Mouse (Mus musculus) activated CD4-positive, CD25-positive, alpha-beta regulatory T cell, adult 9 weeks (primary cell): ENCODE measurements around the gene Ly6g6c. TPM values are rescaled to one million over a fixed set of nuclear protein-coding genes. Genes with fewer than 3 reads are reported as not detected.

Experiments
- polyA plus RNA-seq: library from polyadenylated mRNA; unstranded; fragments of 100-300 nt; shearing (Covaris generic); gene quantifications from one replicate; pipeline ENCODE4 v1.2.1, GENCODE M21; 2017

Ly6g6c gene
- polyA plus RNA-seq, result not detected

DNA sequence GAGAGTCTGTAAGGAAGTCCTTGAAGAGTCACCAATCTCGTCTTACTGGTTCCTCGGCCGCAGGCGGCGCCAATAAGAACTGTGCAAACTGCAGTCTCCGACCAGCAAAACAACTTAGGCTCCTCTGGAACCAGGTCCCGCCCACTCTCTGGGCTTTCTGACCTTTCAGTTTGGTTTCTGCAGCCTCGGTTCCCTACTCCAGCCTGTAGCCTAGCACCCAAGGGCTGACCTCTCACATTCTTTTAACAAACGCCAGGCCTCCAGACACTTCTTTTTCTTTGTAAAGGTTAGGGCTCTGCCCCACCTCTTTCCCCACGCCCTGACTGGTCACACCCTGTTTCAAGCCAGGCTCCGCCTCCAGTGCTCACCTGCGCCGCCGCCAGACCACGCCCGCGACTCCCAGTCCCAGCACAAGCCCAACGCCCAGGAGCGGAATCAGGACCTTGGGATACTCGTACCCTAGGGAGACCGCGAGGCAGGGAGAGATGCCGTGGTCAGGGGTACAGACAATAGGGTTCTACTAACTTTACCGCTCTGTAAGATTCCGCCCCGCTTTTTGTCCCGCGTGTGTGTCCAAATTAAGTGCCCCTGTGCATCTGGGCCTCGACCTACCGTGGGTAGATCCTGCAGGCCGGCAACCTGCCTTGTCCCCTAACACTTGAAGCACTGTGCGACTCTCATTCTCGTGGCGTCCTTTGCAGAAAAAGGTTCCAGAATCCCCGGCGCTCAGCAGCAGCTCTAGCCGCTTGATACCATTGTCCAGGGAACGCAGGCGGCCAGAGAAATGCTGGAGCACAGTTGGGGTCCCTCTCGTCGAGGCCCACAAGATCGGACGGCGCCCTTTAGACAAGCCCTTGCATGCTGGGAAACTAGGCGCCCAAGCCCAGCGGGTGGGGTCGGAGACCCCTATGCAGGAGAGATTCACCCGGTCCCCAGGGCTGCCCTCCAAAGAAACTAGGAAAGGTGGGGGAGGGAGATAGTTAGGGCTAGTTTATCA lies at the start of gene Ly6g6c:
Gene Ly6g6c (plus strand): TSS at position 438 of the 997 bp plus-strand sequence.

DNA sequence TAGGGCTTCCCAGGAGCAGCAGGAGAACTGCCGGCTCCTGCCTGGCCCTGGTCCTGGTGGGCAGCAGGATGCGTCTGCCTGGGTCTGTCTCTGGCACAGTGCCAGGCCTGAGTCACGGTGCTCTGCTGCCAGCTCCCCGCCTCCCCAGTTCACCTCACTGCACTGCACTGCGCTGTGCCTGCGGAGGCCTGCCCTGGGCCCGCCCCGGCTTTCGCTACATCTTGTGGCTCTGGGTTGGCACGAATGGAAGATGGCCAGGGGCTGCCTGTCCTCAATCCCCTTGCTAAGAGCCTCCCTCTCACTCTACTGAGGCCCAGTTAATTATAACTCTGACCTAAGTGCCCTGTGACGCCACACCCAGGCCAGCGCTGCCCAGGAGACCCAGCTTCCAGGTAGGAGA lies 48.8 kb upstream of the Ly6g6c start, which contains the start of gene Vwa7:
Gene Vwa7 (plus strand): TSS at position 204 of the 400 bp plus-strand sequence.

DNA sequence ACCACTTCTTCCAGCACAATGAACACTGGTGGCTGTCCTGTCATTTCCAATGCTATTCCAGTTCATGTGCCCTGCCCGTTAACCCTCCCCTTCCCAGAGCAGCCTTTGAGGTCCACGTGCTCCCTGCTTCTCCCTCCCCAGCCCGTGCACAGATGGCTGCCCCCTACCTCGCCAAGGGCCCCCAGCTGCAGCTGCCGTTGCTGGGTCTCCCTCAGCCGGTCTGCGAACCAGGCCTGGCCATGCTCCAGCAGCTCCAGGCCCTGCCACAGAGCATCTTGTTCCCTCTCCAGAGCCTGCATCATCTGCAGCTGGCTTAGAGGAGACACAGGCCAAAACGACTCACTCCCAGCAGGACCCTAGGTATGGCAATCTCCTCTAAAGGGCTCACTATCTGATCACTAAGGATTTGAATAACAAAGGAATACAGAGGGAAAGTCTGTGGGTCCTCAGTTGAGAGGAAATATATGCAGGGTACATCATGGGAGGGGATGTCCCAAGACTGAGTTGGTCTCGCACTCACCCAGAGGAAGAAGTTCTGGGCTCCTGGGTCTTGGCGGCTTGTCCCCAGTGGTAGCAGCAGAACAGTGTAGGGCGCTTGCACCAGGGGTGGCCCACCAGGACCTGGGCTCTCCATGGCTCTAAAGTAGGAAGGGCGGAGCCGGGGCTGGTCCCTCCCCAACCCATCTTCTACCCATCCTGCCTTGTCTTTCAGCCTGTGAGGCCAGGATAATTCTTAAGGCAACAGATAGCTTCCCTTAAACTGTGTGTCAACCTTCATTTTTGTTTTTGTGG lies 37.7 kb upstream of the Ly6g6c start, which contains the start of gene Sapcd1:
Gene Sapcd1 (minus strand): TSS at position 740 of the 792 bp plus-strand sequence.

DNA sequence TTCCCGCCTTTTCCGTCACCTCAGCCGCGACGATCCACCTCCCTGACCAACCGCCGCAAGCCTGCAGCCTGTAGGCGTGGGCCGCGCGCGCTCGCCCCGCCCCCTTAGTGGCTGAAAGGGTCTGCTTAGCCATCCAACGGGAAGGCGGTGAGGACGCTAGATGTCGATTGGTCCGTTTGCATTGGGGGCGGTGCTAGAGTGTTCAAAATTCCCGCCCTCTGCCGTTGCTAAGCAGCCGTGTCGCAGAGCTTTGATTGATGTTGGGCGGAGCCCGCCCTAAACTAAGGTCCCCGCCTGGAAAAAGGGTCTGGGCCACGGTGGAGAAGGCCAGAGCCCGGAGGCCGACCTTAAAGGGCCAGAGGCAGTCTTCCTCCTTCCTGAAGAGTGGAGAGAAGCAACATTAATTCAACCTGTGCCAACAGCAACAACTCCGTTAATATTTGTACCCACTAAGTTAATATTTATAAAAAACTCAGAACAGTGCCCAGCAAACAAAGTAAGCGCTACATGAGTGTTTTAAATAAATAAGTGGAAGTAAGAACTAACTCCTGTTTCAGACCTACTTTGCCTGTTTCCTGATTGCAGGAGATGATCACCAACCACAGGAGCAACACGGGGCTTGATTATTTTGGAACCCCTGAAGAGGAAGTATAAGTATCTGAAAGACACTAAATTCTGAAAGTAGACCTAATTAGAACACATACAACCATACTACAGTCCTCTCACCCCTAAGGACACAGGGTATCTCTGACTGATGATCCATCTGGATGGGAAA lies 18.3 kb upstream of the Ly6g6c start, which contains the start of gene Msh5:
Gene Msh5 (minus strand): TSS at position 65 of the 775 bp plus-strand sequence.

DNA sequence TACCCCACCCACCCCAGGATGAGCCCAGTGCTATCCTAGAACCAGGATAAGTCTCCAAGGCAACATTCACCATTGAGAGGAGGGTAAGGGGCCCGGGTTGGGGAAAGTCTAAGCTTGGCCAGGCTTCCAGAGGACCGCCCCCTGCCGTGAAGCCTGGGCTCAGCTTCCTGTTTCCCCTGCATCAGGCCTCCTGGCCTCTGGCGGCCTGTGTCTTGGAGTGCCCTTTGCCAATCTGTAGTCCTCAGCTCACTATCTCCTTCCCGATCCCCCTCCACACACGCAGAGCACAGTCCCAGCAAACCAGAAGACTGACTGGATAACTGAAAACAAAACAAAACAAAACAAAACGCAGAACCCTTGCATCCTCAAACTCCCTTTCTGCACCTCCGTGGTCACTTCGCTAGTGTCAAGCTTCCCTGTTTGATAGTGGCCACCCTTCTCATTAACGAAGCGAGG lies 15.6 kb upstream of the Ly6g6c start, which contains the start of gene Clic1:
Gene Clic1 (plus strand): TSS at position 406 of the 456 bp plus-strand sequence.

DNA sequence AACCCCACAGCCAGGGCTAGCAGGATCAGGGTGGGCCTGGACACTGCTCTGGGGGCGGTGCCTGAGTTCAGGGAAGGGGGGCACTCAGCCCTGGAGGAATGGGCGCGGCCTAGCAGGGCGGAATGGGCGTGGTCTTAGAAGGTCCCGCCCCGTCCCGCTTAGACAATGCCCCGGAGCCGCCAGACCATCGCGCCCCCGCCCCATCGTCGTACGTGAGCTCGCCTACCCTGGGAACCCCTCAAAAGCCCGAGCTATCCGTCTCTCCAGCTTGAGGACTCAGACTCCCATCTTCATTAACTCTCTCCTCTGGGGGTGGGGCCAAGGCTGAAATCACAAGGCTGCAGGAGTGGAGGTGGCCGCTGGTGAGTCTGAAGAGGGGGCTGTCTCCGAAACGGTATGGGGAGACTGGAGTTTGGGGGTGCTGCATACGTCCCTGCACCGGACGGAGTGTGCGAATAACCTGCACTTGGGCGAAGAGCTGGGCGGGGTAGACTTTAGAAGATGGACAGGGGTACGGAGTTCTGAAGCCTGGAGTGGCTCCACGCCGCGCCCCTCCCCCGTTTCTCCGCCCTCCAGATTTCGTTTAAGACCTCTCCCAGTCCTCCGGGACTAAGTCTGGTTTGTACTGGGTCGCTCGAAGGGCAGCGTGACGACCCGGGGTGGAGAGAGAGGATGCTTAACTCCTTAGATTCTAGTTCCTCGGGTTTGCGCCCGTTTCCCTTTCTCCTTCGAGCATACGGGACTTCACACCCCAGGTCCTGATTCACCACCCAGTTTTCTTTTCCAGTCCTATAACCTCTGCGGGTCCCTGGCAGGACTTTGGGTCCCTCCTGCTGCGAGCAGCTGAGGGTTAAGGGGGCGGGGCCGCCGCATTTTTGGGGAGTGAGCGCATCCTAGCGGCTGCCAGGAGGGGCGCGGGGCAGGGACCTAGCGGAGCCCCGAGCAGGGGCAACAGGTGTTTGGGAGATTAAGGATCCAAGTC lies 6.0 kb upstream of the Ly6g6c start, which contains the start of gene Ddah2:
Gene Ddah2 (plus strand): TSS at position 125 of the 982 bp plus-strand sequence.

DNA sequence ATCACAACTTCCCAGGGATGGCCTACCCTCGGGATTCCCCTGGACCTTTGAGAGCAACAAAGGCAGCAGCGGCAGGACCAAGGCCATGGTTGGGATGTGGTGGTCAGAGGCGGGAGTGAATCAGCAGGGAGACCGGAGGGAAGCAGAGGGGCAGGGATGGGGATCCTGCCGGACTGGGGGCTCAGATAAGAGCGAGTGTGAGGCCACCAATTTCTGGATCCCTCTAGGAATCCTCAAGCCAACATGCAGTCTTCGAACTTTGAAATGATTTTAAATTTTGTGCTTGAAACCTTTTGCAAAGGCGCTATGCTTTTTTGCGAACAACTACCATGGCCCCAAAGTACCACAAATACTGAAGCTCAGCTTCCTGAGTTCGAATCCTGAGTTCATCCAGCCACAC lies 896 bp downstream of the Ly6g6c start, which contains the start of gene Mpig6b:
Gene Mpig6b (minus strand): TSS at position 101 of the 400 bp plus-strand sequence.

DNA sequence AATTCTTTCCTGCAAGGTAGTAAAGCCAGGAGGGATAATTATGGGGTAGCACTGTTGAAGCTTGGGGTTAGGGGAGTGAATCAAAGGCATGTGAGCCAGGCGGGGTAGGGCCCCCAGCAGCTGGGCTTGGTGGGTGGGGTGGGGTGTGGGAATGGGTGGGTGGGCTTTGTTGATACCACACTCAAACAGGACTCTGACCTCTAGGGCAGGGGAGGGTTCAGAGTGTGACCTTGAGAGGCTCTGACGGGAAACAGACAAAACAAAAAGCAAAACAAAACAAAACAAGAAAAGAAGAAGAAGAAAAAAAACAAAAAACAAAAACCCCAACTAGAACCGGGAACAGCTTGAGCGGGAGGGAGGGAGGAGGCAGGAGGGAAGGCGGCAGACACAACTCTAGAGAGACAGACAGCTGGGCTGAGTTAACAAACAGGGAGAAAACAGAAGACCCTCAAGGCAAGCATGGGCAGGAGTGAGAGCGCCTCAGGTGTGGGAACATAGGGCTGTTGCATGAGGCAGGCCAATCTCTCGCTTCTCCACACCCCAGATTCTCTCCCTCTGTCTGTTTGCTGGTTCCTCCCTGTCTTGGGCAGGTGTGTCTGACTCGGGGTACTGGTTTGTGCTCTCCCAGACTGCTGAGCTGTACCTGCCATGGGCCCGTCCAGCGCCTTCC lies 11.5 kb downstream of the Ly6g6c start, which contains the start of gene Ly6g6e:
Gene Ly6g6e (plus strand): TSS at position 396 of the 670 bp plus-strand sequence.

DNA sequence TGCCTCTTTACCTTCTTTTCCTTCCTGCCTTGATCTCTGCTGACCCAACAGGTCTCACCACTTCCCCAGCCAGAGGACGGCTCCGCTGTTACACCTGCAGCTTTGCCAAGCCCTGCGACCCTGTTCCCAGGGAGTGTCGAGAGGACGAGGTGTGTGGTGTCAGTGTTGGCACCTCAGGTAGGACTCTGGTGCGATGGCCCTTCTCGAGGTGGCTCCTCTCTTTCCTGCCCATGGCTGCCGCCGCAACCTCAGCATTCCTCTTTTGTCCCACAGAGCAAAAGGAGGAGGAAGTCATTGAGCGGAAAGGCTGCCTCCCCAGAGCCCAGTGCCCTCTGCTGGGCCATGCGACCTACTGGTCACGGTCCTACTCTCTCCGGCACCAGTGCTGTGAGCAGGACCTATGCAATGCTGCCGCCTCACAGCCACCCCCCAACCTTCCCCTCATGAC lies 12.6 kb downstream of the Ly6g6c start, which contains the start of gene Ly6g6d:
Gene Ly6g6d (minus strand): TSS at position 280 of the 448 bp plus-strand sequence.

DNA sequence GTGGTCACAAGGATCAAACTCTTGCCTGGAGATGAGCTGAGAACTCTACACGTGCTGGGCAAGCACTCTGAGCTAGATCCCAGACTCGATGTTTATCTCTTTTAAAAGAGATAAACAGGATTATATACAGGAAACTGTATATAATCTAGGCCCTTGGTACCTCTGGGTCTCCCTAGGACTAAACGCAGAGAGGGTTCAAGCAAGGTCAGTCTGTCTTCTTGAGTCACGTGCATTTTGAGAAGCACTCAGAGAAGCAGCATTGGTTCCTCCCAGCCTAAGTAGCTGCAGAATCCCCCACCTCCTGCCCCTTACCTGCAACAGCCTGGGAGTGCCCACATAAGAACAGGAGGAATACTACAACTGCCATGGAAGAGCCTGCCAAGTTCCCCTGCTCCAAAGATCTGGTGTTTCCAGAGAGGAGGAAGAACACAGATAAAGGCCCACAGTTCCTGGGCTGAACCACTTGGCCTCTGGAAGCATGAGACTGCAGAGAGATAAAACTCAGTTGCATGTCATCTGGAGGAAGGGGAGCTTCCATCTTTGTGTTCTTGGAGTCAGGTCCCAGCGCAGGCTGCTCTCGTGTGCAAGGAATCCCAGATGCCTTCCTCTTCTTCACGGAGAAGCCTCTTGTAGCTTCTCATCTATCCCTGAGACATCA lies 20.1 kb downstream of the Ly6g6c start, which contains the start of gene Ly6g6f:
Gene Ly6g6f (minus strand): TSS at position 403 of the 658 bp plus-strand sequence.

DNA sequence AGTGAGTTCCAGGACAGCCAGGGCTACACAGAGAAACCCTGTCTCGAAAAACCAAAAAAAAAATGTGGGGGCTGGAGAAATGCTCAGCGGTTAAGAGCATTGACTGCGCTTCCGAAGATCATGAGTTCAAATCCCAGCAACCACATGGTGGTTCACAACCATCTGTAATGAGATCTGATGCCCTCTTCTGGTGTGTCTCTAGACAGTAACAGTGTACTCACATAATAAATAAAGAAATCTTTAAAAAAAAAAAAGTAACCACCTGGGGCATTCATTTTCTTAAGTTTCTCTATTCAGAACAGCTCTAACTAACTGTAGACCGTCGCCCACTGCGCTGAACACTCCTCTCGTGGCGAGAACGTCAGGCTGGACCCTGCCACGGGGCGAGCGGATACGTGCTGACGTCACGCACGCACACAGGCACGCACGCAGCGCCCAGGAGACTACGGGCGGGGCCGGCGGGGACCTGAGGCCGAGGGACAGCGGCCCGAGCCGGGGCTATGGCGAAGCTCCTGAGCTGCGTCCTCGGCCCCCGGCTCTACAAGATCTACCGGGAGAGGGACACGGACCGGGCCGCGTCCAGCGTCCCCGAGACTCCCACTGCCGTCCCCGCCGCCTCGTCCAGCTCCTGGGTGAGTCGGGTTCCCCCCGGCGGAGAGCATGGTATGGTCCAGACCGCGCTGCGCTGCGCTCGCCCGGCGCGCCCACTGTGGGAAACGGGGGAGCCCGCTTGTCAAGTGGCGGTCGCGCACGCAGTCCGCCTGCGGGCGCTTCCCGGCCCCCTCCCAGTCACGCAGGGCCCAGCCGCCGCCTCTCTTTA lies 23.8 kb downstream of the Ly6g6c start, which contains the start of gene Abhd16a:
Gene Abhd16a (plus strand): TSS at position 439 of the 820 bp plus-strand sequence.

DNA sequence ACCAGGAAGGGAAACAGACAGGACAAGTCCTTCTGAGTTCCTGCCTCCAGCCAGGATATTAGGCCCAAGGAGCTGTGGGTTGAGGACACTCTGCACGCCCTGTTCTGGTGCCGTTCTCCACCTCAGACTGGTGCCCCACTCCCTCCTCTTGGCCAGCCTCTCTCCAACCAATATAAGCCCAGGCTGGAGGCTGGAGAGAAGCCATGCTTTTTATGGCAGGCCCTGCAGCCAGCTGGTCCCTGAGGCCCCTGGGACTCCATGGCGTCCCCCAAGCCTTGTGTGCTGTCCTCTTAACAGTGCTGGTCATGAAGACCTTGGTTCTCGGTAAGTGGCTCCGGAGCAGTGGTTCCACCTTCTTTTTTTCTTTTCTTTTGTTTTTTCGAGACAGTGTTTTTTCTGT lies 42.9 kb downstream of the Ly6g6c start, which contains the start of gene Ly6g5c:
Gene Ly6g5c (plus strand): TSS at position 183 of the 400 bp plus-strand sequence.

DNA sequence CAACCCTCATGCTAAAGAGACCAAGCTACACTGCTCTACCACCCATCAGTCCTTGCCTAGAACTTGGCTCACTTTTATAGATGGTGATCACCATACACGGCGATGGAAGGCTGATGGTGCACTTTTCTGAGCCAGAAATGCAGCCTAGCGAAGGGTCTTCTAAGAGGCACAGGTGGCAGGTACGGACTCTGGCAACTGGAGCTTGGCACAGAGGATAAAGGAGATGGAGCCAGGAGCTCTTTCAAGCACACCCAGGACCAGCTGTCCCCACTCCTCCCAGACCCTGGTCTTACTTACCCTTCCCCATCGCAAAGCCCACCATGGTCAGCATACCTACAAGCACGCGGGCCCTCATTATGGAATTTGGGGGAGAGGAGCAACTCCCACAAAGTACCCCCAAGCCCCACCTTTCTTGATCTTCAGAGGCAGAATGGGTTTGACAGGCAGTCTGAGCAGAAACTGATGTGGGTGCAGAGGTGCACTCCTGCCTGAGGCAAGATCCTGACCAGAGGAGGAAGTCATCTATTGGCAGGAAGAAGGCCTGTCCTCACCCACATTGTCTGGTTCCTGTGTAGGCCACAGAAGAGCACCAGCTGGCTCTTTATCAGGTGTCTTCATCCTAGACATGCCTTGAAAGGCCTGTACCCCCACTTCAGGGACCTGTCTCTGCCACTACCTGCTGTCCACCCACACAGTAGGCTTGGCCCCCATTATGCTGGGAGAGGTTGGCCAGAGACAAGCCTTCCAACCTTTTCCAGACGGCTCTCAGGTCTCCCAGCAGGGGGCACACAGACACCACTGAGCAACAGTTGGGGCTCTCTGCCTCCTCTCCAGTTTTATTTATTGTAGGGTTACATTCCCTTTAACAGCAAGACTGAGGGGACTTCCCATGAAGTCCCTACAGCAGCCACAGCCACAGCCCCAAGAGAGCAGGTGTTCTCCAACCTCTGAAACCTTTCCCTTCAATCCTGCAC lies 50.1 kb downstream of the Ly6g6c start, which contains the start of gene Ly6g5b:
Gene Ly6g5b (minus strand): TSS at position 383 of the 974 bp plus-strand sequence.

